Mouse (Mus musculus) brain, embryonic 18.5 days (tissue): ENCODE measurements around the gene Ankrd10.
"Not testable (repeated sequence)": the region's sequence is repeated elsewhere in the genome, so short reads cannot be mapped to it uniquely, and the experiment has no call there.

Source experiments
- DNase-seq: peaks from one replicate; pipeline ENCODE4 v3.0.0-alpha.2; 2012; ENCODE audit warnings: low read depth, low spot score

Ankrd10 gene

DNA sequence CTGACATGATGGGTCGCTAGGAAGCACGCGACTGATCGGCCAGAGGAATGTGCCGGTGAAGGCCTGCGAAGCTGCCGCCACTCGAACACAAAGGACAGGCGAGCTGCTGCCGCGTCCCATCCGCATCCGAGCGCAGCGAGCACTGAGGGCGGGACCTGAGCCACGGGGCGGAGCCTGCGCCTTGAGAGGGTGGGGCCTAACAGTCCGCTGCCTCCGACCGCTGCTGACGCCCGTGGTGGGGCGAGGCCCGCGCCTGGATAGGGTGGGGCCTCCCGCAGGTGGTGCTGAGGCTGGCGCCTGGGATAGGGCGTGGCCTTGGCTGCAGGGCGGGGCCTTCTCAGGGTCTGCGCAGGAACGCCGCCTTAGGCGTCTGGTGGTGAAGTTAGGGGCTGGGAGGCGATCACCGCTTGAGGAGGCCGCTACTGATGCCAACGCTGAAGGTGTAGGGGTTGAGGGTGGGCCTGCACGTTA lies at the start of gene Ankrd10:
Gene Ankrd10, minus strand, starts transcription at position 147 of the 471 bp plus-strand sequence.
- DNase-seq: peak; percentile 87

DNA sequence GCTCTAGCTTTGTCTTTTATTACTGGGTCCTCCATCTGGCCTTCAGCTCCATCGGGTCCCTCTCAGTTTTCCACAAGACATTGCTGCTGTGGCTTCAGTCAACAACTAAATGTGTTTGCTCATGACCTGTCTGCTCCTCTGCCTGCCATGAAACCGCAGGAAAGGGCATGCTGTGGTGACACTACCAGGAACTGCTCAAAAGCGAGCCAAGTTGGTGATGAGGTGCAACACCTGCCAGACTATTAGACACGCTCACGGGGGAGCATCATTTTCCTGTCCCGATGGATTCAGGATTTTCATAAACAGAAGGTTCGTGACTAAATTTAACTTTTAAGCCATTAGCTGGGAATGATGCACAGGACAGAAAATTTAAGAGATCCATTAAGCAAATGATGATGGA lies 49.0 kb upstream of the Ankrd10 start:
- no peak for DNase-seq

GRCm38 (mm10) chr8:11668308-11668707 lies 32.8 kb upstream of the Ankrd10 start:
- no peak for DNase-seq

DNA sequence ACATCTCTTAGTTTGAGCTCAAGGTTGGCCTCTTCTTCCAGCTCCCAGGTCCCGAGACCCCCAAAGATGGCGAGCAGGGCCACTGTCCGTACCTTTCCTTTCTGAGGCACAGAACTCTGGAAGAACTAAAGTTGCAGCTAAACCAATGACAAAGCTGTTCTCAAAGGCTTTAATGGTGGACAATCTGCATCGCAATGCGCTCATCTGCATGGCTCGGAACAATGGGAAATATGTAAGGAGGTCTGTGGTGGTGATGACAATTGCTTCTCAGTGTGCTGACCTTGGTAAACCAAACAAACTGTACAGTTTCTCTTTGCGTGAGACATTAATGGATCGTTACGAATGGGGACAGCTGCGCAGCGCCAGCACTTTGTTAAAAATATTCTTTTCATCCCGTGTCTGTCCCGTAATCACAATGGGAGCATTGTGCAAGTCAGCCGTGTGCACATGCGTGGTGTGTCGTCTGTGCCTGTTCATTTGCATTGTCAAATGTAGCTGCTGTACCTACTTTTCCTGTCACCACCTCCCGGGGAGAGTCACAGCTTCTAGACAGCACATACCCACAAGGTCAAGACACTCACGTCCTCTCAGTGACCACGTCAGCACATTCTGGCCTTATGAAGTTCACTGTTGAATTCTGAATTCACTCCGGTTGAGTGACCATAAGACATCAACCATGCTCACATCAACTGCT lies 30.6 kb upstream of the Ankrd10 start:
- DNase-seq: not testable (repeated sequence)

DNA sequence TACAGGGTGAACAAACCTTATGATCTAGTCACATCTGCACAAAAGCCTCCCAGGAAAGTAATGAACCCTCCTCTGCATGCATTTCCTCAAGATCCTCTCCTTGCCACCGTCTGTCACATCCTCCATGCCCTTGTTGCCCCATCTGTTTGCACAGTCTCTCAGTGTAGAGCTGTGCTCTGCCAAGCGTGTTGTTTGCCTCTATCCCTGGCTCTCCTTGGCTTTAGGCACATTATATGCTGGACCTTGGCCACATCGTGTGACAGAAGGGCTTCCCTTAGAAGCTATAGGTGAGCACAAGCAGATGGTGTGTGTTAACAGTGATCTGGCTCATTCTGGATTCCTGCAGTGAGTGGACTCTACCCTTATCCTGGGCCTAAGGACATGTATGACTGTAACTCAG lies 26.4 kb upstream of the Ankrd10 start:
- DNase-seq: no peak

DNA sequence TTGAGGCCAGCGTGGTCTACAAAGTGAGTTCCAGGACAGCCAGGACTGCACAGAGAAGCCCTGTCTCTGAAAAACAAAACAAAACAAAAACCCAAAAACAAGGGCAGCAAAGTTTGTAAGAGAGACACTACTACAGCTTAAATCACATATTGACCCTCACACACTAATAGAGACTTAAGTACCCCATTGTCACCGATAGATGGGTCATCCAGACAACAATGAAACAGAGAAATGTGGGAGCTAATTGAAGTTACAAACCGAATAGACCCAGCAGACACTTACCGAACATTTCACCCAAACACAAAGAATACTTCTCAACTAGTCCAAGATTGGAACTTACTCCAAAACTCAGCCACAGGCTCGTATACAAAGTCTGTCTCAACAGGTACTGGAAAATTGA lies 14.5 kb upstream of the Ankrd10 start:
- DNase-seq: no peak

GRCm38 (mm10) chr8:11643123-11643522 lies 7.6 kb upstream of the Ankrd10 start:
- DNase-seq: no peak

- no peak for DNase-seq
These were observed 5.0 kb upstream of the Ankrd10 start for GRCm38 (mm10) chr8:11640606-11641005.

DNA sequence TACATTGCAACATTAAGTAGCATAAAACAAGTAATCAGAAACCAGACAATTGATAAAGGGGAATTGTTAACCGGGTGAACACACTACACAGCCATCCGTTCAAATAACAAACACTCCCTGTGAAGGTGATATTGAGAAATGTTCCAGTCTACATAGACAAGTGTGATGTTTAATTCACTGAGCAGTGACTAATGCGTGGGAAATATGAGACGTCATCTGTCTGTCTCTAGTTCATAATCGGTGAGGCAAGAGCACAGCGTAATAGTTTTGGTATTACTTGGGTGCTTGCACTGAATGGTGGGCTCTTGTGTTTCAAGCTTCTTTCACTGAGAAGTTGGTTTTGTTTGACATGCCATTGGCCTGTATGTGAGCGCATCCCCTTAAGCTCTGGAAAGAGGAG lies 2.0 kb upstream of the Ankrd10 start:
- no peak for DNase-seq

DNA sequence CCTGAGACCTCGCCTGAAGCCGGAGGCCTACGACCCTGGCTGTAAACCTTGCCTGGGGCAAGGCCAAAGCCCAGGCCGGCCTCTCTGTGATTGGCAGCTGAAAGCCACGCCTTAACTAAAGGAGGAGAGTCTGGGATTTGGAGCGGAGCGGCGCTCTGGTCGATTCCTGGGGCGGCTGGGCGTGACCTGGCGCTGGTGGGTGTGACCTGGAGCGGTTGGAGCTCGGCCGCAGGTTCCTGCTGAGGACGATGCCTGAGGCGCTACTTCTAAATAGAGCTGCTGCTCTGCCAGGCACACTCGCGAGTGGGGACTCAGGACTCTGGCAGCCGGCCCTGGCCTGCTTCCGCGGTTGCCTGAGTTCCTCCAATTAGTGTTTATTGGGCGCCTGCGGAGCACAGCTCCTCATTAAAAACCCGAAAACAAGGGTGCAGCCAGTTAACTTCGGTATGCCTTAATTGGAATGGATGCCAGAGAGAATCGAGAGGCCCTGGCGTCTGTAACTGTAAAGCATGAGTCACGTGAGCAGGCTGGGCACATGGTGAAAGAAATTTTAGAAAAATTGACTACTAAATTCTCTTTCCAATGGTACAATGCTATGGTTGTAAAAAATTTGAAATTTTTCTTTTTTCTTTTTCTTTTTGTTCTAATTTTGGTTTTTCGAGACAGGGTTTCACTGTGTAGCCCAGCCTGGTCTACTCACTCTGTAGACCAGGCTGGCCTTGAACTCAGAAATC lies 934 bp upstream of the Ankrd10 start:
- DNase-seq: peak; percentile 72

GRCm38 (mm10) chr8:11635012-11635577 lies 462 bp downstream of the Ankrd10 start:
- peak; percentile 88 for DNase-seq

DNA sequence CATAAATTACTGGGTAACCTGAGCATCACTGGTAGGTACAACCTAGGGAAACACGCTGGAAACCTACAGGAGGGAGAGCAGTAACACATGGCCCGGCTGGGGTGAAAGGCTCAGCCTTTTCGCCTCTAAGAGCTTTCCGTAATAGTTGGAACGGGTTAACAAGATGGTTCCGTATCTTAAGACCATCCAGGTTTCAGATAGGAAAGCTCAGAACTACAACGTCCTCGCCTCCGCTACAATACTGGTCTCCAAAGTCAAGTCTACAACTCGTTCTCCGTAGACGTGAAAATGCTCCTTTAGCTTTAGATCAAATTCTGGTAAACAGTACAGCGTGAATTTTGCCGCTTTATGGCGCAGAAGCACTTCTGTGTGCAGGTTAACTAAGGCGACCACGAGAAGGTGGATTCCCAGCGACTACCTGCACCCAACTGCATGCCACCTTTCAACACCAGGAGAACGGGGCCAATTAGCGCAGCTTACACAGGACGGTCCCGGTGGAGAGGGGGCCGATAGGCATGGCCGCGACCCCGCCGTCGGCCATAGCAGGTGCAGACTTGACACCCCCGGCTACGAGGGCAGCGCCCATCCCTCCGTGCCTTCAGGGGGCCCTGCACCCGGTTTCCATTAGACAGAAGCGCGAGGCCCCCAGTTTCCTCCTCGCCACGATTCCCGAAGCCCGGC lies 1.1 kb downstream of the Ankrd10 start:
- DNase-seq: no peak

- DNase-seq: no peak
These were observed 2.1 kb downstream of the Ankrd10 start for GRCm38 (mm10) chr8:11633414-11633813.

DNA sequence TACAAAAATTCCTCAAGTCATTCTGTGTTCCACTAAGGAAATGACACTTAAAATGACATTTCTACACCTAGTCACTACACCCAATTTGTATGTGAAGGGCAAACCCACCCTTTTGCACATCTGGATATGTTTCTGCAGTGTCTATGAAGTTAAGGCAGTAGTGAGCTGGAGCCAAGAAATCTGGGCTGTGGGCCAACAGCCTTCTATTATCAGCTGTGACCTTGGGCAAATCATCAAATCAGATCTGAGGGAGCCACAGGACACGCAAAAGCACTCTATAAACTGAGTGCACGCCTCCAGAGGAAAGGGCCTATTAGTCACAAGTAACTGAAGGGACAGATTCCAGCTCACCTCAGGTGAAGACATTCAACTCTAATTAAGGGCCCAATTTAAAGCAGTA lies 3.2 kb downstream of the Ankrd10 start:
- DNase-seq: no peak

DNA sequence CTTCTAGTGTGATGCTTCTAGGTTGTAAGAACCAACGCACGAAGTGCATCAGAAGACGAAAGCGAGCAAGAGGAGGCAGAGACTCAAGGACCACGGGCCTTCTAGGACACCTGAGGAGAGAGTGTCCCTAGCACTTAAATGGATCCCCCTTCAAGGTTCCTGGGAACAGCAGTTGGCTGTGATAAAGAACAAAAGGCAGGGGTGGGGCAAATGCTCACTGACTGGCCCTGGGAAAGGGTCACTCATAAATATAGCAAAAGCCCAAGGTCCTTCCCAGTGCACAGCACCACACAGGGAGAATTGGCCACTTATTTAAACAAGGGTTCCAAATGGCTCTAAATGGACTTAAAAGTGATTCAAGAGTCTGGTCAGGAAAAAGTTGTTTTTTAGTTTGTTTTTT lies 6.4 kb downstream of the Ankrd10 start:
- DNase-seq: no peak

DNA sequence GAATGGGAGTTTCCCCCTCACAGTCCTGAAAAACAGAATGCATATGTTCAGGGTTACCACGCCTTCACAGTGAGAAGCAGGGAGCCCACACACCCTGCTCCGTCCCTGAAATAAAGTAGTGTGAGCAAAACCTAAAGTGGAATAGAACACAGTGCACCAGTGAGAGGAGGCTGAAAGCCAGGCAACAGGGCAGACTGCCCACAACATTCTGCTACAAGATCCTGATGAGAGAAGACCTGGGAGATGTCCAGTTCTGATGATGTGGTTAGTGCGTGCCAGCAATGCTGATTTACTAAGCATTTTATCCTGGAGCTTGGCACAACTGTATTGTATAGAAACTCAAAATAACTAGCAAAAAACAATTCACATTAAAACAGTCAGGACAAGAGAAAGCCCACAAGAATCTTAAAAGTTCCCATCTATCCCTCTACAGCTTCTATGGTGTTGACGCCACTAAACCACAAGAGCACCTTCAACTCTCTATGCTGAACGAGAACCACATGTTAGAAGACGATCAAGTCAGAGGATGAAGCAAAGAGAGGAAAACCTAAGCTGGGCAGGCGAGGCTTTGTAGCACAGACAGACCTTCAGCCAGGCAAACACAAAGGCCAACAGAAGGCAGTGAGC lies 6.9 kb downstream of the Ankrd10 start:
- no peak for DNase-seq

- DNase-seq: no peak
These were observed 7.8 kb downstream of the Ankrd10 start for GRCm38 (mm10) chr8:11627717-11628116.

DNA sequence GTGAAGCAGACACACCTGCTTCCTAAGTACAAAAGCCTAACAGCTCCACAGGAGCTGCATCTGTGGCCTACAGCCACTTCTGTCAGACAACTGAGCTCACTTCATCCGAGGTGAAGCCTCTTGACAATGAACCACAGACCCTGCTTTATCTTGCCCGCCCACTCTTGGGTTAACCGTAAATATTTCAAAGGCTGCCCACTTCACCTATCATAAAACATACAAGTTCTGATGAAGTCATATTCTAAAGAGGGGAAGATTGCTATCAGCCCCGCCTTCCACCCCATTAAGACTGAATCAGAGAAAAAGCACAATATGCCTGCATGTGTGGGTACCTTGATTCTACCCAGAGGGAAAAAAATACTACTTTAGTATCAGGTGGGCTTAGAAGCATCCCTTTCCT lies 10.5 kb downstream of the Ankrd10 start:
- DNase-seq: no peak

DNA sequence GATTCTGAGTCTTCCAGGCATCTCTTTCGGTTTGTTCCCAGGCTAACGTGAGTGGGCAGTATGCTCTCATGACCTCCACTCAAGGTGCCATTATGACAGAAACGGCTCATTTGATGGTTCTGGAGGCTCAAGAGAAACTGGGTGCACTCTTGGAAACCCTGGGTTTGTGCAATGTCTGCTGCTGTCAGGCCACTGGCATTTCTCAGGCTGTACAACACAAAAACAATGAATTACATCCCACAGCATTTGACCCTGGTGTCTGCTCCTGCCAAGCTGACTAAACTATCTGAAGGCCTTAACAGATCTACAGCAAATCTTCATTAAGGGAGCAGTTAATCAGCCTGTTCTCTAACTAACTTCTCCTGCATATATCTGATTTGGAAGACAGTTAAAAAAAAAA lies 16.5 kb downstream of the Ankrd10 start:
- no peak for DNase-seq

DNA sequence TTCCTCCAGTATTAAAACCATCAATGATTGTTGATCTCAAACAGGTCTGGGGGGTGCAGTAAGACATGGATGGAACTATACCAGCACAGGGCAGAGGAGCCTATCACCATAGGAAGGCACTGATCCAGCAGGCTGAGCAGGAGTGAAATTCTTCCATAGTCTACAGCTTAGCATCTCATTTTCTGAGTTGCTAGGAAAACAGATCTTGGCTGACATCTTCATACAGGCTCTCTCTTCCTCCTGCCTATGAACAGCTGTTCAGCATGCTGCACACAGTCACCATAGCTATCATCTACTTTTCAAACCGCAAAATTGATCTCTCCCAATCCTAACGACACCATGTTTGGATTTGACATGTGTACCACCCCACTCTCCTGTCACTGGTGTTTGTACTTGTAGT lies 17.5 kb downstream of the Ankrd10 start:
- DNase-seq: no peak

DNA sequence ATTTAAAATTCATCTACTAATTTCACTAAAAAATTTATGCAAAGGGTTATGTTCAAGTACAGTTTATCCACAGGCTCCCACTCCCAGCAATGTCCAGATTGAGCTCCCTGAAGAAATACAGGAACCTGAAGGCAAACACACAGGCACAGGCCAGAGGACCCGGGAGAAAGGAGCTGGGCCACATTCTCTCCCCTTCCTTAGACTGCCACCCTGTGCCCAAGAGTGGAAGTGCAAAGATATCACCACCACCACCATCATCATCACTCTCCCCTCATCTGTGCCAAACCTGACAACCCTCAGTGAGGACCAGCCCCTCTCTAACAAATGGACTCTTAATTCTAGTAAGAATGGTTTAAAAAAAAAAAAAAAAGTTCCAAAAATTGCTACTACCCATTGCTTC lies 19.3 kb downstream of the Ankrd10 start:
- no peak for DNase-seq
